Mouse (Mus musculus) midbrain, embryonic 12.5 days (tissue): ENCODE results near the gene Rnf223. TPM values are rescaled to one million over a fixed set of nuclear protein-coding genes. Genes with fewer than 3 reads are reported as not detected.

Experiments
- polyA plus RNA-seq: library from polyadenylated mRNA; unstranded; fragments of >200 nt; fragmentation: Nextera tagmentation; extraction: Ambion mirVana; gene quantifications from 2 replicates; pipeline ENCODE4 v1.2.1, GENCODE M21; 2016

Gene Rnf223
- polyA plus RNA-seq, 1 experiment from 2014 or later: 1.1 TPM

Other genes with a start within 250 kb of the Rnf223 start
- 47.7 and 51.9 TPM in 2 replicates for gene Pusl1, start 238.7 kb upstream of the Rnf223 start, polyA plus RNA-seq
- 54.6 and 61.2 TPM in 2 replicates for gene Acap3, start 238.7 kb upstream of the Rnf223 start, polyA plus RNA-seq
- 159 and 161 TPM in 2 replicates for gene Ube2j2, start 186.7 kb upstream of the Rnf223 start, polyA plus RNA-seq
- 16.0 and 18.1 TPM in 2 replicates for gene C1qtnf12, start 168.2 kb upstream of the Rnf223 start, polyA plus RNA-seq
- gene B3galt6, start 137.9 kb upstream of the Rnf223 start, polyA plus RNA-seq: 19.1 and 23.0 TPM in 2 replicates
- 120 and 130 TPM in 2 replicates for gene Sdf4, start 137.6 kb upstream of the Rnf223 start, polyA plus RNA-seq
- gene Tnfrsf4, start 116.7 kb upstream of the Rnf223 start, polyA plus RNA-seq: 0.52 and 0.77 TPM in 2 replicates
- 2.2 and 2.4 TPM in 2 replicates for gene Tnfrsf18, start 104.3 kb upstream of the Rnf223 start, polyA plus RNA-seq
- not detected in 2 replicates for gene Ttll10, start 71.1 kb upstream of the Rnf223 start, polyA plus RNA-seq
- gene 9430015G10Rik, start 20.5 kb upstream of the Rnf223 start, polyA plus RNA-seq: 59.8 and 60.0 TPM in 2 replicates
- gene Agrn, start 67.0 kb downstream of the Rnf223 start, polyA plus RNA-seq: 155 and 160 TPM in 2 replicates
- gene Isg15, start 70.3 kb downstream of the Rnf223 start, polyA plus RNA-seq: 1.3 and 2.0 TPM in 2 replicates
- 7.6 and 8.1 TPM in 2 replicates for gene AW011738, start 72.8 kb downstream of the Rnf223 start, polyA plus RNA-seq
- 2.0 and 2.1 TPM in 2 replicates for gene Perm1, start 85.4 kb downstream of the Rnf223 start, polyA plus RNA-seq
- gene Plekhn1, start 104.3 kb downstream of the Rnf223 start, polyA plus RNA-seq: 29.7 and 31.9 TPM in 2 replicates
- gene Noc2l, start 105.5 kb downstream of the Rnf223 start, polyA plus RNA-seq: 85.2 and 93.7 TPM in 2 replicates
- 5.2 and 5.6 TPM in 2 replicates for gene Samd11, start 125.1 kb downstream of the Rnf223 start, polyA plus RNA-seq
- not detected in 2 replicates for gene Vmn2r-ps159, start 200.6 kb downstream of the Rnf223 start, polyA plus RNA-seq